Mouse (Mus musculus): Measurements from ENCODE around the gene AL732309.1. TPM values are rescaled to one million over a fixed set of nuclear protein-coding genes. Genes with fewer than 3 reads are reported as not detected.

Gene AL732309.1
- polyA plus RNA-seq (2012; rRNA removed) = 12.5 and 14.1 TPM in 2 replicates

DNA sequence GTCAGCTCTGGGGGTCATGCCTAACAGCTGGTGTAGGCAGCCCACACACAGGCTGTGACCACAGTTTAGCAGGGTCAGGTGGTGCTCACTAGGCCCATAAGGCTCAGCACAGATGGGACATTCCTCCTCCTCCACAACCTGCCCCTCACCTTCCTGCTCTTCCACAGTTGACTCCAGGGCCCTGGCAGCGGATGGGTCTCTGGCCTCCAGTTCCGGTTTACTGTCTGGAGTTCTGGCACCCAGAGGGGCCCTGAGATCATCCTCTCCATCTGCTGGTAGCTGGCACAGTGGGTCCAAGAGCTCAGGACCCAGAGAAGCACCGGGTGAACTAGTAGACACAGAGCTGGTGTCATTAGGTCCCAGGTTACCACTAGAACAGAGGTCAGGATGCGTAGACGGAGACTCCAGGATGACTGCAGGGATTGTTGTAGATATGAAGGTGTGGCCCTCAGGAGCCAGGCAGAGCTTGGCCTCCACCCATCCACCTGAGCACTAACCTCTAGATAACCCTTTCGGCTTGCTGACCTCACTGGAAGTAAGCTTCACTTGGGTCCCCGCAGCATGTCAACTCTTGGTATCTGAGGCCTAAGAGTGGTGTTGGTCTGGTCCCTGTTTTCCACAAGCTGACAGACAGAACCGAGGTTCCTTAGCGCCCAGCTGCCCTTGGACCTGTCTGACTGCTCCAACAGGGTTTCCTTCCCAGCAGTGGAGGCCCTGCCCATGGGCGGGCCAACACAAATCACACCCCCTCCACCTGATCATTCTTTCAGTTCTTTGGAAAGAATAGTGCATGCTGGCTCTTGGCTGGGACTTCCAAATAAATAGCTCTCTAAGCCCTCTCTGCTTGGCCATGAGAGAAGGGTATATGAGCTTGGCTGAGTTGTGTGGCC is at the start of gene AL732309.1:
AL732309.1 (minus strand) TSS at position 681 of the 890 bp plus-strand sequence.
- DNase-seq = peak; percentile 45 to 65
- Histone ChIP-seq H3K27me3 (ENCODE audit: control insufficient read depth, insufficient read depth, low read length) (no peaks in the 10 kb centered on the region), H3K4me1 (ENCODE audit: control insufficient read depth, insufficient read depth, low read length) (peaks cover 40% of the 10 kb centered on the region), H3K4me3 (replicated peaks; ENCODE audit: insufficient read depth, low read depth, low read length) (no peak within 1 kb of the TSS), H3K27ac (ENCODE audit: insufficient read depth, low read length) (peak within 1 kb of the TSS; percentile 62)
- 48% methylated on average over 10 of the region's 10 CpGs for WGBS
- no peak for TF ChIP-seq POLR2A (IDR thresholded peaks at IDR 0.05; ENCODE audit: borderline replicate concordance, insufficient read depth, low read length)
- no peak for TF ChIP-seq CTCF (IDR thresholded peaks at IDR 0.05; ENCODE audit: borderline replicate concordance, insufficient read depth, low read depth, low read length)

DNA sequence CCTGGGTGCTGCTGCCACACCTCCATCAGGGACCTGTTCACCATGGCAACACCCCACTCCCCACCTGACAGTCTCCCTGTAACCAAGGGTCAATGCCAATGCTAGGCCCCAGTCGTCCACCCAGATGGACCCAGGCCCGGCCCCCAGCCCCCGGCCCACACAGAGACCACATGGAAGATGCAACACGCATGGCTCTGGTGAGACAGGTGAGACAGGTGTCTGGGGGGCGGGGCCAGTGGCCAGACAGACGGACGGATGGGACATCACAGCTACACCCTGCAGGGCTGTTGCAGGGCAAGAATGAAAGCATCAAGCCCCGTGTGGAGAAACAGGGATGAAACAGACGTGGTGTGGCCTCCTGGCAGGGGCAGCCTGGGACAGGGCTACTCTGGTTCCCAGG is 47.0 kb upstream of the AL732309.1 start:
- no peak overlapping the region for H3K4me3 ChIP-seq (replicated peaks; ENCODE audit: insufficient read depth, low read depth, low read length)
- peak; percentile 38 to 42 for DNase-seq
- TF ChIP-seq POLR2A (IDR thresholded peaks at IDR 0.05; ENCODE audit: borderline replicate concordance, insufficient read depth, low read length) = no peak
- no peak for TF ChIP-seq CTCF (IDR thresholded peaks at IDR 0.05; ENCODE audit: borderline replicate concordance, insufficient read depth, low read depth, low read length)
- WGBS = 55% methylated on average over 9 of the region's 9 CpGs
- no peak overlapping the region for H3K27ac ChIP-seq (ENCODE audit: insufficient read depth, low read length)
- no peaks in the 10 kb centered on the region for H3K27me3 ChIP-seq (ENCODE audit: control insufficient read depth, insufficient read depth, low read length)
- peaks cover 61% of the 10 kb centered on the region for H3K4me1 ChIP-seq (ENCODE audit: control insufficient read depth, insufficient read depth, low read length)

DNA sequence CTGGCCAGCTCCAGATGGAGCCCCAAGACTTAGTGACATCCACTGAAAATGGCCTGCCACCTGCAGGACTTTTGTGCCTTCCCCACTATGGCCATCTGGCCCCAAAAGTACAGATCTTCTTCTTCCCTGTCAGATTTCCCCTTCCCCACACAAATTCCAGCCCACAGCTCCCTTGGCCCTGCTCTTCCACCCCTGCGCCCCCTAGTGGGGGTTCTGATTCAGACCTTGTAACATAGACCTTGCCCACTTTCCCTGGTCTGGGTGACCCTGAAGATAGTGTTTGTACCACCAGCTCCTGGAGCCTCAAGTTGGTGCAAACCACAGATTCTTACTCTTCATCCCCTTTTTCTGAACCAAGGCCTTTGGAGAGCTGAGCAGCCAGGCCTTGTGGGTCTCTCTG is 46.2 kb upstream of the AL732309.1 start:
- 0% methylated on average over 1 of the region's 1 CpGs for WGBS
- DNase-seq = peak; percentile 75 to 82
- H3K4me3 ChIP-seq (replicated peaks; ENCODE audit: insufficient read depth, low read depth, low read length) = no peak overlapping the region
- TF ChIP-seq CTCF (IDR thresholded peaks at IDR 0.05; ENCODE audit: borderline replicate concordance, insufficient read depth, low read depth, low read length) (peak; percentile 75; the same call in 1 of the 2 replicates), POLR2A (IDR thresholded peaks at IDR 0.05; ENCODE audit: borderline replicate concordance, insufficient read depth, low read length) (no peak)
- no peaks in the 10 kb centered on the region for H3K27me3 ChIP-seq (ENCODE audit: control insufficient read depth, insufficient read depth, low read length)
- peaks cover 62% of the 10 kb centered on the region for H3K4me1 ChIP-seq (ENCODE audit: control insufficient read depth, insufficient read depth, low read length)
- no peak overlapping the region for H3K27ac ChIP-seq (ENCODE audit: insufficient read depth, low read length)

DNA sequence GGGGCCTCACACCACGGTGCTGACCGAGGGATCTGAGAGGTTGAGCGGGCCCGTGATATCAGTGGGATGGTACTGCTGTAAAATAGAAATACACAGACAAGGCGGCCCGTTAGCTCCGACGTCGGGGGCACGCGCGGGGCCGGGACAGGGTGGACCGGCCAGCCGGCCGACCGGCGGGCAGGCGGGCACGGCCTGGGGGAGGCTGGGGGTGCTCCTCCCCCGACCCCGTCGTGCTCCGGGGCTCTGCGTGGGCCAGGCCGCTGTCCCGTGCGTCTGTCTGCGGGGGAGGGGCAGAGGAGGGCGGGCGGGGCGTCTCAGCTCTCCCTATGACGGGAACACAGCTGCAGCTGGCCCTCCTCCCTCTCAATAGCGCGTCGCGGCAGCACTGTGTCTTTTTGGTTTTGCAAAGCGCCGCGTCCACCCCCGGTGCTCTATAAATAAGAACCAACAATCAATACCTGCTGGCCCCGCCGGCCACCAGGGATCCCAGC is 45.4 kb upstream of the AL732309.1 start:
- WGBS = 13% methylated on average over 43 of the region's 43 CpGs
- TF ChIP-seq POLR2A (IDR thresholded peaks at IDR 0.05; ENCODE audit: borderline replicate concordance, insufficient read depth, low read length) = no peak
- no peak for TF ChIP-seq CTCF (IDR thresholded peaks at IDR 0.05; ENCODE audit: borderline replicate concordance, insufficient read depth, low read depth, low read length)
- H3K27me3 ChIP-seq (ENCODE audit: control insufficient read depth, insufficient read depth, low read length) = no peaks in the 10 kb centered on the region
- H3K4me3 ChIP-seq (replicated peaks; ENCODE audit: insufficient read depth, low read depth, low read length) = no peak overlapping the region
- peaks cover 62% of the 10 kb centered on the region for H3K4me1 ChIP-seq (ENCODE audit: control insufficient read depth, insufficient read depth, low read length)
- H3K27ac ChIP-seq (ENCODE audit: insufficient read depth, low read length) = no peak overlapping the region
- peak; percentile 38 to 64 for DNase-seq

DNA sequence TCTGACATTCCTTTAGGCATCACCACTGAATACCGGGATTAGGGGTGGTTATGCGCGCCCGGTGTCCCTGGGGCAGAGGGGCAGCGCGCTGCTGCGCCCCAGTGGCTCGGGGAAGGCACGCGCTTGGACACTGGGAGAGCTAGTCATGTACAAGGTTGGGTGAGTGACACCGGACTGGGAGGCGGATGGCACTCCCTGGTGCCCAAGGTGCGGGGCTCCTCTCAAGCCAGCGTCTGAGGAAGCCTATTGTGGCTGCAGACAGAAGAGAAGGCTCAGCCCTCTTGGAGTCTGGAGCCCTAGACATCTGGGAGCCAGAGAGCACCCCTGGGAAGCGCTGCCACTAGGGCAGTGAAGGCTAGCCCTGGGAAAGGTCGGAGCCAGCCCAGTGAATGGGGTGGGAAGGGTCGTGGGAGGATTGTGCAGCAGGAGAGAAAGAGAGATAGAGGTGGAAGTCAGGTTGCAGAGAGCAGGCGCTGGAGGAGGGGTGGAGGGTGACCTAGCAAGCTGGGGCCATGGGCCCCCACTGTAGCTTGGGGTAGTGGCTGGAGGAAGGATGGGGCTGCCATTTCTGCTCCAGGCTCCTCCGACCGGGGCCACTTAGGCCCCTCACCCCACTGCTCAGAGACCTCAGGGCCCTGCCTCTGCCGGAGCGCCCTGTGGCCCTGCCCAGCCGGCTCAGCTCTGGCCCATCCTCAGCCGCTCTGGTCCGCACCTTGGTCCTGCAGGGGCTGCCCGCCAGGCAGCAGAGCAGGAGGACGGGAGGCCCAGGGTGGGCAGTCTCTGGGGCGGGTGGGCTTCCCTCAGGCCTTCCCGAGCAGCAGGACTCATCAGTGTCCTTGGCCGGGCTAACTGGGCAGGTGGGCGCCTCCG is 44.8 kb upstream of the AL732309.1 start:
- Histone ChIP-seq H3K4me3 (replicated peaks; ENCODE audit: insufficient read depth, low read depth, low read length) (no peak overlapping the region), H3K4me1 (ENCODE audit: control insufficient read depth, insufficient read depth, low read length) (peaks cover 63% of the 10 kb centered on the region), H3K27ac (ENCODE audit: insufficient read depth, low read length) (peak overlapping the region; percentile 68; the same call in 1 of the 2 replicates), H3K27me3 (ENCODE audit: control insufficient read depth, insufficient read depth, low read length) (no peaks in the 10 kb centered on the region)
- TF ChIP-seq CTCF (IDR thresholded peaks at IDR 0.05; ENCODE audit: borderline replicate concordance, insufficient read depth, low read depth, low read length) (no peak), POLR2A (IDR thresholded peaks at IDR 0.05; ENCODE audit: borderline replicate concordance, insufficient read depth, low read length) (no peak)
- peak; percentile 54 to 67 for DNase-seq
- WGBS = 17% methylated on average over 32 of the region's 32 CpGs

DNA sequence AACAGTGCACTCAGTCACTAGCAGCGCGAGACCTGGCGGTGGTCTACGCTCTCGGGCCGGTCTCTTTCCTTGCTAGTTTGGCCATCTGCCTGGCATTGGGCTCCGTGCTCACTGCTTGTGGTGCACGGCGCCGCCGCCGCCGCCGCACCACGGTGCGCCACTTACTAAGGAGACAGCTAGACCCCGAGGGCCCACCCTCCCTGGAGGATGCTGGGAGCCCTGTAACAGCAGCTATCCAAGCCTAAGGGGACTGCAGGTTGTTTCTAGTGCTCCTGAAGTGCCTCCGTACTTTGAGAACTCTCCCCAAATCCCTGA is 44.1 kb upstream of the AL732309.1 start:
- no peaks in the 10 kb centered on the region for H3K27me3 ChIP-seq (ENCODE audit: control insufficient read depth, insufficient read depth, low read length)
- peak overlapping the region; percentile 29 for H3K4me3 ChIP-seq (replicated peaks; ENCODE audit: insufficient read depth, low read depth, low read length)
- no peak for DNase-seq
- WGBS = 2% methylated on average over 18 of the region's 18 CpGs
- peak overlapping the region; percentile 68 for H3K27ac ChIP-seq (ENCODE audit: insufficient read depth, low read length)
- peaks cover 67% of the 10 kb centered on the region for H3K4me1 ChIP-seq (ENCODE audit: control insufficient read depth, insufficient read depth, low read length)
- TF ChIP-seq POLR2A (IDR thresholded peaks at IDR 0.05; ENCODE audit: borderline replicate concordance, insufficient read depth, low read length) = no peak
- TF ChIP-seq CTCF (IDR thresholded peaks at IDR 0.05; ENCODE audit: borderline replicate concordance, insufficient read depth, low read depth, low read length) = no peak

DNA sequence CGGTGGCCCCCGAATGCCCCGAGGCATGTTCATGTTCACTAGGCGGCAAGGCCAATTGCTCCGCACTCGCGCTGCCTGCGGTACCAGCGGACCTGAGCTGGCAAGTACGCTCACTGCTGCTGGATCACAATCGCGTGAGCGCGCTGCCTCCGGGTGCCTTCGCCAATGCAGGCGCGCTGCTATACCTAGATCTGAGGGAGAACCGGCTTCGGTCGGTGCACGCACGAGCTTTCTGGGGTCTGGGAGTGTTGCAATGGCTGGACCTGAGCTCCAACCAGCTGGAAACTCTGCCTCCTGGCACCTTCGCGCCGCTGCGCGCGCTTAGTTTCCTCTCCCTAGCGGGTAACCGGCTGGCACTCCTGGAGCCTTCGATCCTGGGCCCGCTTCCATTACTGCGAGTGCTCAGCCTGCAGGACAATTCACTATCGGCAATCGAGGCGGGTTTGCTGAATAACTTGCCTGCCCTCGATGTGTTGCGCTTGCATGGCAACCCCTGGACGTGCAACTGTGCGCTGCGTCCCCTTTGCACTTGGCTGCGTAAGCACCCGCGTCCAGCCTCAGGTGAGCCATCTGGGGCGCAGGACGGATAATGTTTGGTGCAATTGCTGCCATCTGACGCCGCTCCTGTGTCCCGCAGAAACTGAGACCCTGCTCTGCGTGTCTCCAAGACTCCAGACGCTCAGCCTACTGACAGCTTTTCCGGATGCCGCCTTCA is 43.6 kb upstream of the AL732309.1 start:
- peak overlapping the region; percentile 68 for H3K27ac ChIP-seq (ENCODE audit: insufficient read depth, low read length)
- peak; percentile 45; the same call in 1 of the 2 replicates for TF ChIP-seq POLR2A (IDR thresholded peaks at IDR 0.05; ENCODE audit: borderline replicate concordance, insufficient read depth, low read length)
- no peak for TF ChIP-seq CTCF (IDR thresholded peaks at IDR 0.05; ENCODE audit: borderline replicate concordance, insufficient read depth, low read depth, low read length)
- peak; percentile 83 to 87 for DNase-seq
- peak overlapping the region; percentile 29 for H3K4me3 ChIP-seq (replicated peaks; ENCODE audit: insufficient read depth, low read depth, low read length)
- H3K4me1 ChIP-seq (ENCODE audit: control insufficient read depth, insufficient read depth, low read length) = peaks cover 67% of the 10 kb centered on the region
- H3K27me3 ChIP-seq (ENCODE audit: control insufficient read depth, insufficient read depth, low read length) = no peaks in the 10 kb centered on the region
- WGBS = under 1% methylated on average over 54 of the region's 54 CpGs

Measured in cerebellum, adult 2 months (tissue).